Mouse (Mus musculus): ENCODE measurements around the gene Vps33b. TPM values are rescaled to one million over a fixed set of nuclear protein-coding genes. Genes with fewer than 3 reads are reported as not detected.

Gene Vps33b
- 5.6 and 6.8 TPM in 2 replicates for polyA plus RNA-seq (2015; fragmentation: Nextera tagmentation; extraction: Ambion mirVana)

GRCm38 (mm10) chr7:80268897-80269750 is at the start of gene Vps33b:
Gene Vps33b, plus strand, starts transcription at chr7:80269649.
- DNase-seq (ENCODE audit: low spot score): peak; percentile 92

GRCm38 (mm10) chr7:80220237-80220797 is 49.1 kb upstream of the Vps33b start:
- DNase-seq (ENCODE audit: low spot score): no peak

GRCm38 (mm10) chr7:80221179-80221750 is 48.2 kb upstream of the Vps33b start:
- DNase-seq (ENCODE audit: low spot score): no peak

DNA sequence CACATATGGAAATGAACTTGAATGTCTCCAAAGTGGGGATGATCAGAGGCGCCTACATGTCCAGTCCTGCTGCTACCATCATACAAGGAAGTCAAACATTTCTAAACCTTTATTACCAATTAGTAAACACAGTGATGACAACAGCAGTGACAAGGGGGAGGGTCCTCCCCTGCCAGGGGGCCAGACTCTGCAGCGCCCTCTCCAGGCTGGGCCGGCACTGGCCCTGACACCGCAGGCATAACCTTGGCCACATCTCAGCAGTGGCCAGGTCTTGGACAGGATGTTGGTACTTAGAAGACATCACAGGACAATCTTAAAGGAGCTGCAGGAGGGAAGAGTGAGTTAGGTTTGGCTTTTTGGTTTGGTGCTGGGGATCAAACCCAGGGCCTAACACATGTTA is 42.4 kb upstream of the Vps33b start:
- DNase-seq (ENCODE audit: low spot score): no peak

GRCm38 (mm10) chr7:80230196-80230595 is 39.3 kb upstream of the Vps33b start:
- no peak for DNase-seq (ENCODE audit: low spot score)

DNA sequence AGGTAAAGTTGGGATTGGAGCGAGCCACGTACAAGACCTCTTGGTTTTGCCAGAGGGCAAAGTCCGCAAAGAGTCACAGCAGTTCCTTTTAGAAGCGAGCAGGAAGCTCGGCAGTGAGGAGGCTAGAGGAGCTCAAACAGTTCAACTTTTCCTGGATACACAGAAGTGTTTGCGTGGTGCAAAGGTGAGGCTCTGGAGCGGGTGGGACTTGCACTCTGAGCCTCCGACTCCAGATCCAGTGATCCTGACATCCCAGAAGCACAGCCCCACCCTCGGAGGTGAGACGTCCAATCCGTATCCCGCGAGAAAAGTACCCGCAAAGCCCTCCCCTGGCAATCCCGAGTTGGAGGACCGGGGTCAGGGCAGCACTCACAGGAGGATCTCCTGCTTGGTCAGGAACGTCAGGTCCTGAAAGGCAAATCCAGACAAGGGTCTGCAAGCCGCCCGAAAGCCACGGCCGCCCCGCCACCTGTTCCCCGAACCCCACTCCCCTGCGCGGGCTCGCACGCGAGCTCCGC is 37.4 kb upstream of the Vps33b start:
- DNase-seq (ENCODE audit: low spot score): peak; percentile 33

DNA sequence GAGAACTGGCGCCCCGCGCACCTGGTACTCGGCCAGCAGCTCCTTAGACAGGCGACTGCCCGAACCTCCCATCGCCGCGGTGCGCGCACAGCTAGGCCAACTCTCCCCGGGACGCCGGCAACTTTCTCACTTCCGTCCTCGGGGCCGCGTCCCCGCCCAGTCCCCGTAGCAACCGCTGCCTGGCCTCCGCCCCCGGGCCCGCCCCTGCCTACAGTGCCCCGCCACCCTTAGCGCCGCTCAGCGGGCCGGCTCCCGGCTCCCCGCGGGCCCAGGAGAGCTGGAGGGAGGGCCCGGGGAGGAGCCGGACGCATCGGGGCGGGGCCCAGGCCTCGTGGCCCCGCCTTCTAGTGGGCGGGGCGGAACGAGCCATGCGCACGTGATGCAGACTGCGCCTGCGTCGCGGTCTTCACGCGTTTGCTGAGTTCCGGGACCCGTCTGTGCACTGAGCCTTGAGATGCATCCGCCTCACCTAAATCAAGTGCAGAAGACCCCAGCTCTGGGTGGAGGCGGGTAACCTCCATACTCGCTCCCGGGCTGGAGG is 36.9 kb upstream of the Vps33b start, which contains the start of the genes Cib1 and Gdpgp1:
Gene Cib1 (minus strand): TSS at position 325 of the 541 bp plus-strand sequence.
Gene Gdpgp1 (plus strand): TSS at position 377 of the 541 bp plus-strand sequence.
- peak; percentile 99 for DNase-seq (ENCODE audit: low spot score)

DNA sequence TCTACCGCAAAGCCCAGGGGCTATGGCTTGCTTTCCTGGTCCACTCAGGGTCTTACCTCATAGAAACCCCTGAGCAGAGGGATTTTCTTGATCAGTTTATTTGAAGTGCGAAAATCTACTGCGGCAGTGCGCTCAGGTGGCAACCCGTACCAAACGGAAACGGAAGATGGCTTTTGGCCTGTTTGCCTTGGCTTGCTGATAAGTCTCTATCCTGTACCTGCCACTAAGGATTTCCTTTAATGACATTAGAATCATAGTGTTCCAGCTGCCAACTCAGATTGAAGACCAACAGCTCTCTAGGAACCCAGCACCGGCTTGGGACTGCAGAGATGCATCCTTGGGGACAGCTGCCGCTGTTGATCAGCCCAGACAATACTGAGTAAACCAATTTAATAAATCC is 35.6 kb upstream of the Vps33b start:
- DNase-seq (ENCODE audit: low spot score): no peak

- no peak for DNase-seq (ENCODE audit: low spot score)
Measured at GRCm38 (mm10) chr7:80238542-80238941, 30.9 kb upstream of the Vps33b start.

- no peak for DNase-seq (ENCODE audit: low spot score)
Measured at GRCm38 (mm10) chr7:80241661-80242060, 27.8 kb upstream of the Vps33b start.

DNA sequence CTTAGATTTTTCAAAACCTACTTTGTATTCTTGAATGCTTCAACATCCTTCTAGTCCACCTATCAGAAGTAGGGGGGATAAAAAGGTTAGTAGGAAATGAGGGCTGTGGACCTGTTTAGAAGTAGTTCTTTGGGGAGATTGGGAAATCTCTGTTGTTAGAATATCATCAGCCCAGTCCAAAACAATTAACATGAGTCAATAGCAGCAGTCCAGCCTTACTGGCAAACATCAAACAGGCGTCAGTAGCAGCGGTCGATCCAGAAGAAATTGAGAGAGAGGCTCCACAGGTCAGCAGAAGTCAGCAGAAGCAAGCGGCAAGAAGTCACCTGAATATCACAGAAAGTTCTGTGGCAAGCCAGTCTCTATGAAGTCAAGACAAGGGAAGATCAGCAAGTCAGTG is 24.6 kb upstream of the Vps33b start:
- DNase-seq (ENCODE audit: low spot score): no peak

- peak; percentile 97 for DNase-seq (ENCODE audit: low spot score)
Measured at GRCm38 (mm10) chr7:80246148-80246721, 23.2 kb upstream of the Vps33b start, which contains the start of gene Ttll13. Gene Ttll13, plus strand, starts transcription at chr7:80246376.

- DNase-seq (ENCODE audit: low spot score): peak; percentile 50
Measured at GRCm38 (mm10) chr7:80246859-80247258, 22.6 kb upstream of the Vps33b start.

- no peak for DNase-seq (ENCODE audit: low spot score)
Measured at GRCm38 (mm10) chr7:80252437-80252836, 17.0 kb upstream of the Vps33b start.

DNA sequence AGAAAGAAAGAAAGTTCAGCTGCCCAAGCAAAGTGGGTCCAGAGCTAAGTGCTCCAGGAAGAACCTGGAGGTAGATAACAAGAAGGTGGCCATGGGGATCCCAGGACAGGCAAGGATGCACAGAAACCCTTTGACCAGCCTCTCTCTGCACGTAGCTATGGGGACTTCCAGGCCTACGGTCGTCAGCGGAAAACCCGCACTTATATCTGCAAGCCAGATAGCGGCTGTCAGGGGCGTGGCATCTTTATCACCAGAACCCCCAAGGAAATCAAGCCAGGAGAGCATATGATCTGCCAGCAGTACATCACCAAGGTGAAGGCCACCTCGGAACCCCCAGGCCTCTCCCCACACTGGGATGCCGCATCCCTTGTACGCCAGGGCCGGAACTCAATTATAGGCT is 16.6 kb upstream of the Vps33b start:
- DNase-seq (ENCODE audit: low spot score): no peak

- peak; percentile 19 for DNase-seq (ENCODE audit: low spot score)
Measured at GRCm38 (mm10) chr7:80255981-80256380, 13.5 kb upstream of the Vps33b start.

GRCm38 (mm10) chr7:80257706-80258105 is 11.7 kb upstream of the Vps33b start:
- no peak for DNase-seq (ENCODE audit: low spot score)

- DNase-seq (ENCODE audit: low spot score): peak; percentile 90
Measured at GRCm38 (mm10) chr7:80260625-80261371, 8.7 kb upstream of the Vps33b start, which contains the start of gene Ngrn. Gene Ngrn, plus strand, starts transcription at chr7:80261215.

DNA sequence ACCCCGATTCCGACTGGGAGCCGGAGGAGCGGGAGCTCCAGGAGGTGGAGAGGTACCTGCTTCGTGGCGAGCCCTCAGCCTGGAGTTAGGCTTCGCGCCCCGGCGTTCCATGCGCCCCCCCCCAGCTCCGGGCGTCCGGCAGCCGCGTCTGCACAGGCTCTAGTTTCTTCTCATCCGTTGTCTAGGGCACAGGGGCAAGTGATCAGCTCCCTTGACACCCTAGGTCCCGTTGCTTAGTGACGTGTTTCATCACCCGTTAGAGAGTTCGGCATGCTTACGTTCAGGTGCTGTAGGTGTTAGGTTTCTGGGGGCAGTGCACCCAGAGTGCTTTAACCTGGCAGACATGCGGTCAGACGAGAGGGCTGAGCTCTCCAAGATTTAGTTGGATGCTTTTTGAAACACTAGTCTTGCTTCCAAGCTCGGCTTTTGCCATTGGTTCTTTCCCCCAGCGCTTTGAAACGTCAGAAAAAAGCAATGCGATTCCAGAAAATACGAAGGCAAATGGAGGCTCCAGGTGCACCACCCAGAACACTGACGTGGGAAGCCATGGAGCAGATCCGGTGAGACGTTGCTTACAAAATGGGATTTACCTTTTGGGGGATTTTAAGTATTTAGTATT is 8.0 kb upstream of the Vps33b start:
- peak; percentile 28 for DNase-seq (ENCODE audit: low spot score)

DNA sequence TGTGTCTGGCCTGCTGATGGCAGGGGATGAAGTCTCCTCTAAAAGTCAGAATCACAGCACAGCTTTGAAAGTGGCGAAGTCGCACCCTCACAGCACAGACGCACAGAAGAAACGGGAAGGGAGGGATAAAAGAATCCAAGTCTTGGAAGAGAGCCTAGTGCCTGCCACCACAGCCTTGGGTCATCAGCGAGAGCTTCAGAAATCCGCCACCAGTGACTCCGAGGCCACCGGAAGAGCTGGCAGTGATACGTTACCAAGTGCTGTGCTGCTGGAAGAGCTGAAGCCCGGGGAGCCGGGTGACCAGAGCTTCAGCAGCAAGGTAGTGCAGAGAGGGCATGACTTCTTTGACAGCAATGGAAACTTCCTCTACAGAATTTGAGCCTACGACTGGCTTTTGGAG is 4.8 kb upstream of the Vps33b start:
- DNase-seq (ENCODE audit: low spot score): no peak
